Mouse (Mus musculus): ENCODE results near the gene Vgll1. TPM values are rescaled to one million over a fixed set of nuclear protein-coding genes. Genes with fewer than 3 reads are reported as not detected.

Vgll1 gene
- polyA plus RNA-seq (2014; fragmentation: Illumina TruSeq; extraction: RNeasy Lipid Tissue Mini Kit (QIAGEN cat#74804); ENCODE audit: low read depth, low replicate concordance), result 1.2 TPM

GRCm38 (mm10) chrX:57087806-57088205 lies at the start of gene Vgll1:
Gene Vgll1 (plus strand): TSS chrX:57088106.

GRCm38 (mm10) chrX:57042774-57043173 lies 45.1 kb upstream of the Vgll1 start, which contains the start of gene Brs3:
Gene Brs3 (plus strand): TSS chrX:57043074.

DNA sequence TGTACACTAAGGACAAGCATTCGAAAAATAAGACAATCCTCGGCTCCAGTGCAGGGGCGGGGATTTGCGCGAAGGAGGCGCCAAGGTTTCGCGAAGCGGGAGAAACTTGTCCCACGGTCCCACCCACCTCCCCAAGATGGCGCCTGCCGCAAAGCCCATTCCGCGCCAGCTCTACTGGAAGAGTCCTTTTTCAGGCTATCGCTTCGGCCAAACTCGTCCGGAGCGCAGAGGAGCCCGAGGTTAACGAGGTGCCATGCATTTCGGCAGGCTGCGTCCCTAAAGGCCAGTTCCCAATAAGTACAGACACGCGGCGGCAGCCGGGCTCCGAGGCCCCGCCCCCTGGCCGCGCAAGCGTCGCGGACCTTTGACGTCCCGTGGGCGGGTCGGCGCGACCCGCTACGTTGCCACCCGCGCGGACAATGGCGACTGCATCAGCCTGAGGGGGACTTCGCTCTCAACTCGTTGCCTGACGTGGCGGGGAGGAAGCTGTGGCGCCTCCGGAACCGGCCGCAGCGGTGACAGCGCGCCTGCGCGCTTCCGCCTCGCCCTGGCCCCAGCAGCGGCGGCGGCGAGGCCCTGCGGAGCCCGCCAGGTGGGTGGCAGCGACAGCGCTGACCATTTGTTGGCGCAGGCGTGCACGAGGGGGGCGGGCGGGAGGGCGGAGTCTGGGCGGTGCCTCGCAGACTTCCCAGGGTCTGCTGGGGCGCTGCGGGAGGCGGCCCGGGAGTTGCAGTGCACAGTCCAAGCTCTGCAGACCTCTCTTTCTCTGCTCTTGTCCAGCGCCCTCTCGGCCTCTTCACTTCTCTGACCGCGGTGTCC lies 34.5 kb upstream of the Vgll1 start, which contains the start of gene Htatsf1:
Gene Htatsf1, plus strand, starts transcription at position 410 of the 819 bp plus-strand sequence.

Other genes starting within 250 kb of the Vgll1 start
- gene Adgrg4, start 217.9 kb upstream of the Vgll1 start, polyA plus RNA-seq (2014; fragmentation: Illumina TruSeq; extraction: RNeasy Lipid Tissue Mini Kit (QIAGEN cat#74804); ENCODE audit: low read depth, low replicate concordance), result 0.14 TPM
- not detected for gene Brs3, start 45.0 kb upstream of the Vgll1 start, polyA plus RNA-seq (2014; fragmentation: Illumina TruSeq; extraction: RNeasy Lipid Tissue Mini Kit (QIAGEN cat#74804); ENCODE audit: low read depth, low replicate concordance)
- gene Htatsf1, start 34.5 kb upstream of the Vgll1 start, polyA plus RNA-seq (2014; fragmentation: Illumina TruSeq; extraction: RNeasy Lipid Tissue Mini Kit (QIAGEN cat#74804); ENCODE audit: low read depth, low replicate concordance), result 66.1 TPM
- 0.28 TPM for gene Cd40lg, start 124.0 kb downstream of the Vgll1 start, polyA plus RNA-seq (2014; fragmentation: Illumina TruSeq; extraction: RNeasy Lipid Tissue Mini Kit (QIAGEN cat#74804); ENCODE audit: low read depth, low replicate concordance)

Measured in testis, adult 10 weeks (tissue).